In the genomic region with DNA sequence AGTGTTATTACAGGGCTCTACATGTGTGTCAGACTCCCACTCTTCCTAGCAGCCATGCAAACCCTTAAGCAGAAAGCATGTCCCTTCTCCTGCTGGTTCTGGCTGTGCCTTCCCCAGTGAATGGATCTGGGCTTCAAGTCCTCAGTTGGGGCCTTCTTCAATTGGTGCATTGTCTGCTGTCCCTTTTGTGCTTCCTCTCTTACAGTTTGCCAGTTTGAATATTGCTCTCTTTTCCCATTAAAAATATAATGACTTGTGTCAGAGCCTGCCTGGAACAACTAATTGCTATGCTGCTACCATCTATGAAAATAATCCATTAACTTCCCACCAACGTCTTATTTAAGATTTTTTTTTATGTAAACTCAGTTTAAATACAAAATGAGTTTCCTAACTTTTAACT, we compare ENCODE assay signal across 30 mouse cellular contexts.
"Had no signal": no experiment of that assay in that cellular context is flagged by ENCODE, and none has a peak within 500 bp of the region (broad histone marks: within the 10 kb centered on the region; RNA-seq: fewer than 3 reads in every experiment).

No protein-coding gene starts in this region.

- ATAC-seq: liver, embryonic 12.5 days; liver, postnatal 0 days; lung, postnatal 0 days; midbrain, embryonic 13.5 days; midbrain, embryonic 15.5 days; midbrain, embryonic 16.5 days had no signal

- H3K4me3 ChIP-seq: limb, embryonic 10.5 days; limb, embryonic 12.5 days; limb, embryonic 13.5 days; limb, embryonic 15.5 days; liver, embryonic 12.5 days; liver, embryonic 13.5 days; liver, embryonic 15.5 days; lung, embryonic 15.5 days; megakaryocyte, embryonic 14.5 days; midbrain, embryonic 10.5 days; midbrain, embryonic 12.5 days; midbrain, embryonic 13.5 days; midbrain, embryonic 15.5 days; myocyte had no signal

- H3K9ac ChIP-seq: limb, embryonic 12.5 days; limb, embryonic 13.5 days; limb, embryonic 15.5 days; liver, embryonic 12.5 days; liver, embryonic 13.5 days; liver, embryonic 14.5 days; liver, embryonic 15.5 days; liver, postnatal 0 days; lung, embryonic 14.5 days; lung, embryonic 15.5 days; midbrain, embryonic 12.5 days; midbrain, embryonic 13.5 days; midbrain, embryonic 15.5 days had no signal

- H3K36me3 ChIP-seq: limb, embryonic 10.5 days; limb, embryonic 12.5 days; limb, embryonic 13.5 days; limb, embryonic 15.5 days; liver, embryonic 12.5 days; liver, embryonic 13.5 days; liver, embryonic 15.5 days; lung, embryonic 15.5 days; midbrain, embryonic 10.5 days; midbrain, embryonic 12.5 days; midbrain, embryonic 13.5 days; midbrain, embryonic 15.5 days had no signal

- H3K4me1 ChIP-seq: limb, embryonic 10.5 days; limb, embryonic 12.5 days; limb, embryonic 13.5 days; limb, embryonic 15.5 days; liver, embryonic 12.5 days; liver, embryonic 13.5 days; liver, embryonic 15.5 days; lung, embryonic 15.5 days; megakaryocyte, embryonic 14.5 days; midbrain, embryonic 10.5 days; midbrain, embryonic 12.5 days; midbrain, embryonic 13.5 days; midbrain, embryonic 15.5 days had no signal

- H3K9me3 ChIP-seq: limb, embryonic 10.5 days; limb, embryonic 12.5 days; limb, embryonic 13.5 days; limb, embryonic 15.5 days; liver, embryonic 12.5 days; liver, embryonic 13.5 days; liver, embryonic 15.5 days; lung, embryonic 15.5 days; megakaryocyte, embryonic 14.5 days; midbrain, embryonic 10.5 days; midbrain, embryonic 12.5 days; midbrain, embryonic 13.5 days; midbrain, embryonic 15.5 days had no signal

- DNase-seq: left cerebral cortex, postnatal 4 days; liver, embryonic 13.5 days; liver, postnatal 0 days; lung, adult 18-20 months; lung, adult 2 months; lung, embryonic 14.5 days; lung, postnatal 10 days; lung, postnatal 14 days; lung, postnatal 36 days; lung, postnatal 4 days; midbrain, embryonic 14.5 days had no signal

- H3K27me3 ChIP-seq: limb, embryonic 12.5 days; limb, embryonic 13.5 days; limb, embryonic 15.5 days; liver, embryonic 12.5 days; liver, embryonic 13.5 days; liver, embryonic 15.5 days; lung, embryonic 15.5 days; megakaryocyte, embryonic 14.5 days; midbrain, embryonic 12.5 days; midbrain, embryonic 13.5 days; midbrain, embryonic 15.5 days had no signal

- H3K4me2 ChIP-seq: limb, embryonic 12.5 days; limb, embryonic 13.5 days; limb, embryonic 15.5 days; liver, embryonic 11.5 days; liver, embryonic 12.5 days; liver, embryonic 13.5 days; liver, embryonic 15.5 days; lung, embryonic 14.5 days; lung, embryonic 15.5 days; midbrain, embryonic 11.5 days; midbrain, embryonic 12.5 days; midbrain, embryonic 13.5 days; midbrain, embryonic 15.5 days had no signal

- H3K27ac ChIP-seq: limb, embryonic 10.5 days; limb, embryonic 12.5 days; limb, embryonic 13.5 days; limb, embryonic 15.5 days; liver, embryonic 12.5 days; liver, embryonic 13.5 days; liver, embryonic 14.5 days; liver, embryonic 15.5 days; lung, embryonic 15.5 days; macrophage; midbrain, embryonic 10.5 days; midbrain, embryonic 12.5 days; midbrain, embryonic 13.5 days; midbrain, embryonic 15.5 days had no signal
